Mouse (Mus musculus) olfactory bulb, adult 2 months (tissue): ENCODE data around the gene Schip1.

Experiments
- CTCF ChIP-seq: fragments of 200-500 bp; IDR thresholded peaks from 2 replicates; pipeline ENCODE4 v1.5.1; 2012; ENCODE audit warnings: low read depth, mild to moderate bottlenecking, low read length, moderate library complexity; ENCODE audit not compliant: insufficient read depth
- POLR2A ChIP-seq: fragments of 200-500 bp; IDR thresholded peaks from 2 replicates; pipeline ENCODE4 v1.6.1; 2012; ENCODE audit warnings: mild to moderate bottlenecking, low read depth, low read length, moderate library complexity; ENCODE audit not compliant: insufficient read depth

DNA sequence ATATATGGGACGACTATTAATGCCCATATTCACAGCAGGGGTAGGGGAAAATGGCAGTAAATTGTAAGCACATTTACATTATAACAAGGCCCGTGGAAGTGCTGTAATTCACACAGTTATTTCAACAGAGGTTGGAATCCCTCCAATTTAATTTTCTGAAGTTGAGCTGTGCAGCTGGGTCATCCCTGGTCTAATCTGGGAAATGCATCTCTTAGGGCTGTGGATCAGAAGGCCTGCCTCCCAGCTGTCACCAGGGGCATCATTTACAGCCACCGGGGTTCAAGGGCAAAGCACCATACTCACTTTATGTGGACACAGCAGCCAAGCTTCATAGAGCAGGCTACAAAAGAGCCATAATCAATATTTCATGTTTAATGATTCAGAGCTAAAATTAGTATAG lies 28.5 kb upstream of the Schip1 start:
- TF ChIP-seq CTCF (no peak), POLR2A (no peak)
